Mouse (Mus musculus): ENCODE measurements around the gene Ear14.

Ear14 gene

GRCm38 (mm10) chr14:51253569-51253968 is 50.4 kb downstream of the Ear14 start:
- DNase-seq: no peak
